Mouse (Mus musculus): ENCODE results near the gene Mdm2.
"Not testable (repeated sequence)": the region's sequence is repeated elsewhere in the genome, so short reads cannot be mapped to it uniquely, and the experiment has no call there.

Gene Mdm2

GRCm38 (mm10) chr10:117731244-117732101 lies 20.9 kb upstream of the Mdm2 start:
- DNase-seq: peak; percentile 89

- DNase-seq: no peak
These were observed 20.2 kb upstream of the Mdm2 start for GRCm38 (mm10) chr10:117730637-117731203.

GRCm38 (mm10) chr10:117730140-117730539 lies 19.6 kb upstream of the Mdm2 start:
- no peak for DNase-seq

- DNase-seq: no peak
These were observed 18.7 kb upstream of the Mdm2 start for GRCm38 (mm10) chr10:117729139-117729814.

GRCm38 (mm10) chr10:117728574-117728973 lies 18.0 kb upstream of the Mdm2 start:
- DNase-seq: no peak

GRCm38 (mm10) chr10:117727518-117728110 lies 17.1 kb upstream of the Mdm2 start:
- DNase-seq: no peak

GRCm38 (mm10) chr10:117726888-117727385 lies 16.4 kb upstream of the Mdm2 start:
- no peak for DNase-seq

- DNase-seq: no peak
These were observed 15.8 kb upstream of the Mdm2 start for GRCm38 (mm10) chr10:117726350-117726749.

GRCm38 (mm10) chr10:117725671-117726070 lies 15.1 kb upstream of the Mdm2 start:
- DNase-seq: no peak

GRCm38 (mm10) chr10:117724804-117725361 lies 14.3 kb upstream of the Mdm2 start:
- DNase-seq: no peak

GRCm38 (mm10) chr10:117724136-117724718 lies 13.7 kb upstream of the Mdm2 start:
- DNase-seq: no peak

GRCm38 (mm10) chr10:117718161-117719119 lies 7.9 kb upstream of the Mdm2 start:
- DNase-seq: peak; percentile 92

- DNase-seq: peak; percentile 87
These were observed 7.0 kb upstream of the Mdm2 start for GRCm38 (mm10) chr10:117717583-117717982.

GRCm38 (mm10) chr10:117716686-117717085 lies 6.1 kb upstream of the Mdm2 start:
- DNase-seq: no peak

- not testable (repeated sequence) for DNase-seq
These were observed 5.1 kb upstream of the Mdm2 start for GRCm38 (mm10) chr10:117715654-117716053.

GRCm38 (mm10) chr10:117714928-117715500 lies 4.5 kb upstream of the Mdm2 start:
- DNase-seq: no peak

- no peak for DNase-seq
These were observed 3.5 kb upstream of the Mdm2 start for GRCm38 (mm10) chr10:117714048-117714545.

- no peak for DNase-seq
These were observed 2.9 kb upstream of the Mdm2 start for GRCm38 (mm10) chr10:117713466-117713865.

- DNase-seq: no peak
These were observed 2.3 kb upstream of the Mdm2 start for GRCm38 (mm10) chr10:117712871-117713270.

- DNase-seq: no peak
These were observed 1.7 kb upstream of the Mdm2 start for GRCm38 (mm10) chr10:117712191-117712754.
